Mouse (Mus musculus) neutrophil, adult 5-6 weeks (primary cell): ENCODE results near the gene Tmem246. TPM values are rescaled to one million over a fixed set of nuclear protein-coding genes. Genes with fewer than 3 reads are reported as not detected.
"Not testable (repeated sequence)": the region's sequence is repeated elsewhere in the genome, so short reads cannot be mapped to it uniquely, and the experiment has no call there.

ENCODE experiments used
- ATAC-seq: fragments of 151-379, 151-347 bp; 2 replicates; pipeline ENCODE4 v1.8.0; 2017; ENCODE audit warnings: mild to moderate bottlenecking, moderate TSS enrichment; ENCODE audit not compliant: insufficient number of reproducible peaks, poor library complexity, low FRiP score, severe bottlenecking; ENCODE audit errors: extremely low read depth
- total RNA-seq: library from RNA; stranded (forward); fragments of 200-1000 nt; gene quantifications from 2 replicates; pipeline ENCODE4 v1.2.3, GENCODE M21; 2017

Gene Tmem246
- not detected in 2 replicates for total RNA-seq

GRCm38 (mm10) chr4:49597183-49598100, at the start of gene Tmem246:
Gene Tmem246 (minus strand): TSS chr4:49597876.
- no peak for ATAC-seq

- no peak for ATAC-seq
These were observed 42.2 kb upstream of the Tmem246 start for GRCm38 (mm10) chr4:49639913-49640312.

DNA sequence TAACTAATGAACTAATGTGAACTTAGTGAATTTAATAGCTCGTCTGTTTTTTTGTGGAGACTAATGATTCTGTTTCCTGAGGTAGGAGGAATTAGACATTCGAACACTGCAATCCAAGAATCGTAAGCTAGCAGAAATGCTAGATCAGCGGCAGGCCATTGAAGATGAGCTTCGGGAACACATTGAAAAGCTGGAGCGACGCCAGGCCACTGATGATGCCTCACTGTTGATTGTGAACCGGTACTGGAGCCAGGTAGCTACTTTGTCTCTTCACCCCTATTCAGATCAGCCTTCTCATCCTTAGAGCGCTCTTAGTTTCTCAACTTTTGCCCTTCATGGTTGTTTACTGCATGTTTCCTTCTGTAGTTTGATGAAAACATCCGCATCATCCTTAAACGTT, 40.1 kb upstream of the Tmem246 start:
- no peak for ATAC-seq

DNA sequence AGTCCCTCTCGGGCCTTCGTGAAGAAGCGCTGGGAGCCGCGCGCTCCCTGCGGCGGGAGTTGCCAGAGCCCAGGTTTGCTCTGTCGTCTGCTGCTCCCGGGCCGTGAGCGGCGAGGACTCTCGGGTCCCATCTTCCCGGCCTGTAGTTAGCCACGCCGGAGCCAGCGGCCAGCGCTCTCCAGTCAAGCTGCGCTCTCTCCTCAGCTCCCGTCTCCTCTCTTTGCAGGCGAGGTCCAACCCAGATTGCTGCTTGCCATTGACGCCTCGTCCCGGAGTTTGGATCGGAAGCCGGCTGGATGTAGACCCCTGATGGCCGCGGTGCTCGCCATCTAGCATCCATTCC, 34.4 kb upstream of the Tmem246 start:
- no peak for ATAC-seq

DNA sequence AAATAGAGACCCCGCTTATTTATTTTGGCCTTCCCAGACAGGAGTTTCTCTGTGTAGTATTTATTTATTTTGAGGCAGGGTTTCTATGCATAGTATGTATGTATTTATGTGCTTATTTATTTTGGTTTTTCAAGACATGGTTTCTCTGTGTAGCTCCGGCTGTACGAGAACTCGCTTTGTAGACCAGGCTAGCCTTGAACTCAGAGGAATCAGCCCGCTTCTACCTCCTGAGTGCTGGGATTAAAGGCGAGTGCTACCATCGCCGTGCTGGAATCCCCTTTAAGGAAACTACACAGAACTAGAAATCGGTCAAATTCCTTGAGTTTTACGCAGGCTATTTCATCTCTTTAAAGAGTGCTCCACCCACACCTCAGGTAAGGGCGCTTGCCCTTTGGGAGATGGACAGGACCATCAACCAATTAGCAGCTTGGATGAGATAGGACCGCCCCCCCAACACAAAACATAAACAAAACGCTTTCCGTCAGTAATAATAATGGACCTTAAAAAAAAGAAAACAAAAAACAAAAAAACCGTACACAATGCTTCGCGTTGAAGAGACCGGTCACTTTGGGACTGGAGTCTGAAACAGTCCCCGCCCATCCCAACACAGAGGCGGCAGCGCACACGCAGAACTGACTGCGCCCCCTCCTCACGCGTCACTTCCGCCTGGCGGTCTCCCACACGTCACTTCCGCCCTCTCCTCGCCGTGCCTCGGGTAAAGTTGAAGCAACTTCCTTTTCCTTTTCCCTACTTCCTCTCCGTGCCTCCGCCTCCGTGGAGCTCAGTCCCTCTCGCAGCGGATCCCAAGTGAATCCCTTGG, 33.9 kb upstream of the Tmem246 start, which contains the start of gene Rnf20:
Gene Rnf20, plus strand, starts transcription at position 688 of the 820 bp plus-strand sequence.
- ATAC-seq = peak; percentile 93

DNA sequence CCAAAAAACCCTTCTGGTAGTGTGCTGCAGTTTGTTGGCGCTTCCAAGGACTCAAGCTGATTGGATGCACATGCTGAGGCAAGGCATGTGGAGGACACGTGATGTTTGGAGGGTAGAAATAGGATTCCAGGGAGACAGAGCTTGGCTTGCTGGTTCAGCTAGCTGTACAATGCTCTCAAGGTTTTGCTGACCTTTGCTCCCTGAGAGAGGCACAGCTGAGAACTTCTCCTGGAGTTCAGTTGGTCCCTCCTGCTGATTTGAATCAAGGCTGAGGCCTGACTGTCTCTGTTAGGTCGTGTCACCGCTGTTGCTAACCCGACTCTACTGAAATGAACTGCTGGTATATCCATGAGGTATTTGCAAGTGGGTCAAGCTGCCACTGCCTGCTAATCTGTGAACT, 31.3 kb upstream of the Tmem246 start:
- no peak for ATAC-seq

DNA sequence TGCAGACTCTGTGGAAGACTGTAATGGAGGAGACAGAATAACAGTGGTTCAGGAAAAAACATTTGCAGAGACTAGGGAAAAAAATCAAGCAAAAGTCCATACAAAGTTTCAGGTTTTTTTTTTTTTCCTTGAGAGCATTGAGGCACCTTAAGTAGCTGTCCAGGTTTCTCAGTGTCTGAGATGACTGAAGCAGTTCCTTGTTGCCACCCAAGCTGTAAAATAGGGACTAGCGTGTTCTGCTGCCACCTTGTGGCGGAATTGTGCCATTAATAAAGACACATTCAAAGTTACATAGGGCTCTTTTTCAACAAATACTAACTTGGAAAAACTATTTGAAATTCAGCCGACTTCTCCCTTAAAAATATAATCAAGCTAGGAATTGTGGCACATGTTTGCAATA, 29.3 kb upstream of the Tmem246 start:
- peak; percentile 62 for ATAC-seq

GRCm38 (mm10) chr4:49624969-49625368, 27.3 kb upstream of the Tmem246 start:
- not testable (repeated sequence) for ATAC-seq

DNA sequence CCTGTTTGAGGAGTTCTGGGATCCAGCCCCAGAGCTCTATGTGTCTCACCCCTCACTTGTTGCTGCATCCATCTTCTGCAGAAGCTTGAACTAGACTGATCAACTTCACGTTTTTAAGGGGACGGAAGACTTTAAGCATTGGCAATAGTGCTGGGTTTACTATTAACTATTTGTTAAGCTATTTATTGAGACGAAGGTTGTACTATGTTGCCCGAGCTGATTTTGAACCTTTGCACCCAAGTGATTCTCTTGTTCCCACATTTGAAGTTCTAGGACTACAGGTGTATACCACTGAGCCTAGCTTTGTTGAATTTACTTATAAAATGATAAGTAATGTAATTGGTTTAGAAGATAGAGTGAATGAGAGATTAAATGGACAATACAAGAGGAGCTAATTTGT, 26.2 kb upstream of the Tmem246 start:
- ATAC-seq = no peak

DNA sequence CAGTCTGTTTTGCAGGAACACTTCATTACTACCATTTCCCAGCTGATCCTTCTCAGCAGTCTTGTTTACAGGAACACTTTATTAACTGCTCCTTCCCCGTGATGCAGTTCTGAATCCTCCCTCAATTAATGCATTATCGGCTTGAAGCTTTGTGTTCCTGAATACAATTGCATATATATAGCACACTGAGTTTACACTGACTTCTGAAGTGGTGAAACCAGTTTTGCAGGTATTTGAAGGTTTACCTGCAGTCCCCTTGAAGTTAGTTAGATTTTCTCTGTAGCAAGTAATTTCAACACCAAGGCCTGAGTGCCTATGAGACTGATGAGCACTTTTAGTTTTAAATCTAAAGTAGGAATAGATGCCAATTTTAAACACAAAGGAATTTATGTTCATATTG, 24.6 kb upstream of the Tmem246 start:
- no peak for ATAC-seq

GRCm38 (mm10) chr4:49619861-49620260, 22.2 kb upstream of the Tmem246 start:
- not testable (repeated sequence) for ATAC-seq

DNA sequence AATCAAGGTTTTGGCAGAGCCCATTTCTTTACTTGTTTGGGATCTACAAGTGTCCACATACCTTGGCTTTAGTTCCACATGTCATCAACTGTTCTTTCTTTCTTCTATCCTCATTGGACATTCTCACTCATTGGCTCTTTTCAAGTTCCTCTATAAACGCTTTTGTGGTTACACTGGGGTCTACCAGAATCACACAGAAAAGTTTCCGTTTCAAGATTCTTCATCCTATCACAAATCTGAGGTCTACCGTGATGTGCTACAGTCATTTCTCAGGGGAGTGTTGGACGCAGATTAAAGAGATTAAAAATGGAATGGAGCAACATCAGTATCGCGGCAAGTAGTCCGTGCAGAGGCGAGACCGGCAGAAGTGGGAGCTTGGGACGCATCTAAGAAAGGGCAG, 19.2 kb upstream of the Tmem246 start:
- no peak for ATAC-seq

DNA sequence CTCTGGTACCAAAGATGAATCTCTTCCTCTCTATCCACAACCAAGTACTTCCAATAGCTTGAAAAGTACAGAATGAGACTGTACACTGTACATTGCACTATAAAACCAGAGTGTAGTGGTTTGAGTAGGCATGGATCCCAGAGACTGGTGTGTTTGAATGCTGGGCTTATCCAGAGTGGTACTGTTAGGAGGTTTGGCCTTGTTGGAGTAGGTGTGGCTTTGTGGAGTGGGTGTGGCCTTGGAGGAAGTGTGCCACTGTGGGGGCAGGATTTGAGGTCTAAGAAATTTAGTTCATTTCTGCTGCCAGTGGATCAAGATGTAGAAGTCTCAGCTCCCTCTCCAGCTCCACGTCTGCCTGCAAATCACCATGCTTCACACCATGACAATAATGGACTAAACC, 7.8 kb upstream of the Tmem246 start:
- ATAC-seq = no peak

DNA sequence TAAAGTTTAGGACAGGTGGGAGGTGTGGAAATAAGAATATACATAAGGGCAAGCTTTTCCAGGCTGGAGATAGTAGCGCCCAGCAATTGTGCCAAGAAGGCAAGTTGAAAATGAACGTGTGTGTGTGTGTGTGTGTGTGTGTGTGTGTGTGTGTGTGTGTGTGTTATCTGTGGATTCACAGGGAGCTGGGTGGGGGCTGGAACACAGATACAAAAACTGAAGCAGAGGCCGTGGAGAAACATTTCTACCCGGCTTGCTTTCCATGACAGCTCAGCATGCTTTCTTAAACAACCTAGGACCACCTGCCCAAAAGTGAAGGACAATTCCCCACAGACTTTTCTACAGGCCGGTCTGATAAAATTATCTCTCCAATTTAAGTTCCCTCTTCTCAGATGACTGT, 6.9 kb upstream of the Tmem246 start:
- no peak for ATAC-seq

DNA sequence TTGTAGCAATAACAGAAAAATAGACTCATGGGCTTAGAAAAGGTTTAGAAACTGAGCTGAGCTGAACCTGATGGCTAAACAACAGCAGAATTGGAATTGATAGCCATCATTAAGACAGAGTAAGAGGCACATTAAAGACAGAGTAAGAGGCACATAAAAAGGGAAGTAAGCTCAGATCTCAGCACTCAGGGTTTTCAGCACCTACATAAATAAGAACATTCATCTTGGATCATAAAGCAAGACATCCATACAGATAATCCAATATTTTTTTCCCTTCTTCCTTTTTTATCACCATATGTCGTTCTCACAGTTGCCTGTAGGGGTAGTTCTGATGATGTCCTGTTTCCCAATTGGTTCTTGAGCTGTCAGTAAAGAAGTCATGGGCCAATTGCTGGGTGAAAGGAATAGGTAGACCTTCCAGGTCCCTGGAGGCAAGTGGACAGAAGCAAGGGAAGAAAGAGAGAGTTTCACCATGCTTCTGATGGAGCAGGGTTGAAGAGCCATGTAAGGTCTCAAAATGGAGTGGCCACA, 6.4 kb upstream of the Tmem246 start:
- ATAC-seq = no peak

- no peak for ATAC-seq
These were observed 5.5 kb upstream of the Tmem246 start for GRCm38 (mm10) chr4:49603161-49603560.

DNA sequence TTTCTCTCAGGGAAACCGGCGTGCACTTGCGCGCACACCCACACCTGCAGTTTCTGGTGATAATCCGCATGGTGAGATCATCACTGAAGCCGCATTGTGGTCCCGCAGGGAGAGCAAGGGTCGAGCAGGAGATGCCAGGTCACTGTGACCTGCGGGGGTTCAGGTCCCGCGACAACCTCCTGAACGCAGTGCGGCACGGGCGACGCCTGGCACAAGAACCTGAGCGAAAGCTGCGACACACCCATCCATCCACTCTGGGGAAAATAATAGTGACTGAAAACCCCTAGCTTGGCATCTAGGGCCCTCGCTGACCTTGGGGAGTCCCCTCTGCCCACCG, 862 bp downstream of the Tmem246 start:
- no peak for ATAC-seq

- ATAC-seq = no peak
These were observed 7.5 kb downstream of the Tmem246 start for GRCm38 (mm10) chr4:49590152-49590551.

GRCm38 (mm10) chr4:49586811-49587210, 10.9 kb downstream of the Tmem246 start:
- ATAC-seq = no peak
